Mouse (Mus musculus): ENCODE measurements around the gene Tead4.

DNA sequence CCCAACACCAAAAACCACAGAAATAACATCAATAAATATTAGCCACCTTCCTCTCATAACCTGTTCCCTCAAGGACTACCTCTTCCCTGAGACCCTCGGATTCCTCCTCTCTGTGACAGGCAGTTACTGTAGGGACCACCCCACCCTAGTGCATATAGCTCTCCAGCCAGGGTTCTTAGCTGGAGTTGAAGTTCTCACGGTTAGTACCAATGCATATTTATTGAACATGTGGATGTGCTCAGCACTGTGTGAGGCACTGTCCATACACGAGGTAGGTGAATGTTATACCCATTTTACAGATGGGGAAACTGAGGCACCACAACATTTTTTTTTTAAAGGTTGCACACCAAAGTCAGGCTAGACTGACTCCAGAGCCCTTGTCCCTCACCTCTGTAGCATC lies 73.7 kb downstream of the Tead4 start:
- no peak for TF ChIP-seq CTCF (IDR thresholded peaks at IDR 0.05; ENCODE audit: low read depth, low read length)
- TF ChIP-seq POLR2AphosphoS5 (IDR thresholded peaks at IDR 0.05; ENCODE audit: insufficient replicate concordance, low read depth, low read length): no peak

All from G1E (cell line).